Mouse (Mus musculus): ENCODE measurements around the gene Dact2. TPM values are rescaled to one million over a fixed set of nuclear protein-coding genes. Genes with fewer than 3 reads are reported as not detected.

The Dact2 gene
- total RNA-seq, 1 experiment from 2014 or later = 0.85 TPM

GRCm38 (mm10) chr17:14174401-14174800 is 29.7 kb downstream of the Dact2 start:
- DNase-seq = no peak

GRCm38 (mm10) chr17:14173459-14173858 is 30.6 kb downstream of the Dact2 start:
- DNase-seq = no peak

GRCm38 (mm10) chr17:14172731-14173130 is 31.4 kb downstream of the Dact2 start:
- DNase-seq = no peak

- DNase-seq = no peak
These were observed 31.9 kb downstream of the Dact2 start for GRCm38 (mm10) chr17:14172184-14172583.

- no peak for DNase-seq
These were observed 33.1 kb downstream of the Dact2 start for GRCm38 (mm10) chr17:14170961-14171479.

GRCm38 (mm10) chr17:14169431-14169830 is 34.7 kb downstream of the Dact2 start:
- DNase-seq = no peak

- DNase-seq = peak; percentile 14
These were observed 36.5 kb downstream of the Dact2 start for GRCm38 (mm10) chr17:14167594-14167993.

- DNase-seq = no peak
These were observed 37.2 kb downstream of the Dact2 start for GRCm38 (mm10) chr17:14166746-14167432.

- DNase-seq = no peak
These were observed 38.0 kb downstream of the Dact2 start for GRCm38 (mm10) chr17:14165934-14166610.

GRCm38 (mm10) chr17:14165332-14165876 is 38.7 kb downstream of the Dact2 start:
- no peak for DNase-seq

GRCm38 (mm10) chr17:14160846-14161245 is 43.3 kb downstream of the Dact2 start:
- DNase-seq = no peak

GRCm38 (mm10) chr17:14157779-14158195 is 46.3 kb downstream of the Dact2 start:
- no peak for DNase-seq

Other genes with a start within 250 kb of the Dact2 start
- gene Gm7356, start 200.6 kb downstream of the Dact2 start, total RNA-seq (2021) = not detected in 2 replicates
- gene Gm7358, start 144.8 kb downstream of the Dact2 start, total RNA-seq (2021) = not detected in 2 replicates
- gene Smoc2, start 75.2 kb upstream of the Dact2 start, total RNA-seq (2021) = 14.5 and 14.8 TPM in 2 replicates